Mouse (Mus musculus) gastrocnemius, postnatal 10 days (tissue): Measurements from ENCODE around the gene Mybpc2. TPM values are rescaled to one million over a fixed set of nuclear protein-coding genes. Genes with fewer than 3 reads are reported as not detected.

ENCODE experiments used
- DNase-seq: peaks from one replicate; pipeline ENCODE4 v3.0.0; 2021; ENCODE audit warnings: mixed read lengths
- total RNA-seq, 2 experiments: library from RNA; stranded (reverse); gene quantifications; 2 replicates each; pipeline ENCODE4 v1.2.3; 2021

Mybpc2 gene
- total RNA-seq, 2 experiments from 2014 or later: 2,219 to 2,666 TPM

GRCm38 (mm10) chr7:44547041-44547440 lies 22.6 kb upstream of the Mybpc2 start:
- DNase-seq: no peak

DNA sequence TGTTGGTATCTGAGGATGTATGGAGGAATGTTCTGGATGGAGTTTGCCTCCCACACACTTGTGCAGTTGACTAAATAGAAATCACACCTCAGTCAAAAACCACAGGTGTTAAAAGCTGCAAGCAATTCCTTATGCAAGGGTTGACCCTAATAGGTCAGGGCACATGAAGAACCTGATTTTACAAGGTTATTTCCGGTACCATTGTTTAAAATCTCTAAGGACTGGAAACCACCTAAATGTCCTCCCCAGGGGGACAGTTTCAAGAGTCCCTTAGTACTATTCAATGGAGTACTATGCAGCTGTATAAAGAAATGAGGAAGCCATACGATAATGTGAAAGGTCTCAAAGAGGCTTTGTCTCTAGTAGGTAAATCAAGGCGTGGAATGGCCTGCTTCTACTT lies 21.8 kb upstream of the Mybpc2 start:
- no peak for DNase-seq

- DNase-seq: no peak
These were observed 18.6 kb upstream of the Mybpc2 start for GRCm38 (mm10) chr7:44543071-44543470.

GRCm38 (mm10) chr7:44542555-44542954 lies 18.1 kb upstream of the Mybpc2 start:
- DNase-seq: no peak

GRCm38 (mm10) chr7:44538756-44539624 lies 14.5 kb upstream of the Mybpc2 start:
- DNase-seq: no peak

GRCm38 (mm10) chr7:44537496-44537895 lies 13.0 kb upstream of the Mybpc2 start:
- DNase-seq: no peak

GRCm38 (mm10) chr7:44537009-44537408 lies 12.6 kb upstream of the Mybpc2 start:
- DNase-seq: no peak

DNA sequence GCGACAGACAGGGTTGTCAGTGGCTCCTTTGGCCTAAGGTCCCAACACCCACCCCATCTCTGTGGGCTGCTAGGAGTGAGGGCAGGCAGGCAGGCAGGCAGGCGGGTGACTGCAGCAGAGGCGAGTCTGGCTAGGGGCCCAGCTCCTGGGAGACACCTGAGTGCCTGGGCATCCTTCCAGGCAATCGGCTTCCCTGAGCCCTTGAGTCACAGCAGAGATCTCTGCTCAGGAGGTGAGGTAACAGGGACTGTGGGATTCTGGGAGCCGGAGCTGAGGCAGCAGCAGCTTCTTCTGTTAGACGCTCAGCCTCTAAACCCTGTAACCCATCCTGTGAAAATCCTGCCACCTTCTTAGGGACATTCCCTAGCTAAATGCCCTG lies 12.1 kb upstream of the Mybpc2 start:
- DNase-seq: no peak

DNA sequence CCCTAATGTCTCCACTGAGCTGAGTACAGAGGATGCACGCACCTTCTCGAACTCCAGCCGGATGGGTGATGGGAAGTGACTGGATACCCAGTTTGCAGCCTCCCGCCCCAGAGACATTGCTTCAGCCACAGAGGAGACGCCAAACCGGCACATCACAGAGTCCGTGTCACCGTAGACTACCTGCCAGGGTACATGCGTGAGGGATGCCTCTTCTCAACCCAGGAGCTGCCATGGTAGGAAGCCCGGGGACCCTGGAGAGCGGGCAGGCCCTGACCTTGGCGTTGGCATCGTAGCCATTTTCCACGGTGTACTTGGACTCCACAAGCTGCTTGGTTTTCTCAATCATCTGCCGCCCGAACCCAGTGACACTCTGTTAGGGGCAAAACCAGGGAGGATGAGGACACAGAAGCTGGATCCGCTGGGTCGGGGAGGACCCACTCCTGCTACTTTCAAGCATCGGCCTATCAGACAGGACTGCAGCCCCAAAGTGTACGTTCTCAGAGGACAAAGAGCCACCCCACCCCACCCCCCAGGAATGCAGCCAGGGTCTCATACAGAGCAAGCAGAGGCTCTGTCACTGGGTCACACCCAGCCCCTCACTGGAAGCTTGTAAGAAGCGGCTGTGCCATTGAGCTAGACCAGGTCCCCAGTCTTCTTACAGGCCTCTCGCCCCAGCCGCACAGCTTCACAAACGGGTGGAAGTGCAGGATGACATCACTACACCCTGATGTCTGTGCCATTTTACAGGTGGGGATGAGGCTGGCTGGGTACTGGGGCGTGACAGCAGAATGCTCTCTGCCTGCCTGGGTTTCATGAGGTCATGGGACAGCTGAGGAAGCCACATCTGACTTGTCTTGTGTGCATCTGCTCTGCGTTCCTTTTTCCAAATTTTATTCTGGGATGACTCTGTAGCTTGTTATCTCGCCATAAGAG lies 11.5 kb upstream of the Mybpc2 start:
- DNase-seq: no peak

- DNase-seq: no peak
These were observed 10.4 kb upstream of the Mybpc2 start for GRCm38 (mm10) chr7:44534656-44535441.

- no peak for DNase-seq
These were observed 9.8 kb upstream of the Mybpc2 start for GRCm38 (mm10) chr7:44534242-44534641.

GRCm38 (mm10) chr7:44533746-44534045 lies 9.2 kb upstream of the Mybpc2 start:
- DNase-seq: no peak

DNA sequence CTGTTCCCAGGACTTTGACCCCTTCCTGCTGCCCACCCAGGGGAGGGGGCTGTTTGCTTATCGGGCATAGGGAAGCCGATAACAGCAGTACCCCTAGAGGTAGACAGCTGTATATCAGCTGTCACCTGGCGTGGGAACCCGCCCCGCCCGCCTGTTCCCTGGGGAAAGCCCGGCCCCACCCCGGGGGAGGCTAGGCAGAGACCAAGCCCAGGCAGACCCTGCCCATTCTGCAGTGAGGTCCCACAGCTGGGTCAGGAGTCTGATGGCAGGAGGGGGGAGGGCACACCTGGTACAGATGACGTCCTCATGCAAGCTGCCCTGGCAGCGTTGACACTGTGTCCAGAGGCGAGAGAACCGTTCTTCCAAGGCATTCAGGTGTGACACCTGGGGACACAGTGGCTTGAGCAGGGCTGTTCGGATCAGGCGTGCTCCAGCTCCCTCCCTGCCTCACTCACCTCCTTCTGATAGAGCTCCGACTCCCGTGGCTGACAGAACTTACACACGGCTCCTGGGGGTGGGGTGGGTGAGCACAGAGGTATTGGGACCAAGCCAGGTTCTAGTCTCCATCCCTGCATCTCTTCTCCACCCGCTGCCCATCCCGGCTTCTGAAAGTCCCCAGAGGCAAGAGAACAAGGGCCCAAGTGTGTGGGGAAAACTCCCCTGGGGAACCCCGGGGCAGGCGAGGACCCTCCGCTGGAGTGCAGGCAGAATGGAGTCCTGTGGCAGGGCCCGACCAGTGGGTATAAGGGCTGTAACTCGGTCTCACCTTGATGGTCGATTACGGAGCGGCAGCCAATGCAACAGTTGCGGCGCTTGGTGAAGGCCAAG lies 8.7 kb upstream of the Mybpc2 start:
- no peak for DNase-seq

GRCm38 (mm10) chr7:44531946-44532732 lies 7.7 kb upstream of the Mybpc2 start, which contains the start of gene Spib:
Gene Spib (minus strand): TSS chr7:44532071.
- DNase-seq: no peak

DNA sequence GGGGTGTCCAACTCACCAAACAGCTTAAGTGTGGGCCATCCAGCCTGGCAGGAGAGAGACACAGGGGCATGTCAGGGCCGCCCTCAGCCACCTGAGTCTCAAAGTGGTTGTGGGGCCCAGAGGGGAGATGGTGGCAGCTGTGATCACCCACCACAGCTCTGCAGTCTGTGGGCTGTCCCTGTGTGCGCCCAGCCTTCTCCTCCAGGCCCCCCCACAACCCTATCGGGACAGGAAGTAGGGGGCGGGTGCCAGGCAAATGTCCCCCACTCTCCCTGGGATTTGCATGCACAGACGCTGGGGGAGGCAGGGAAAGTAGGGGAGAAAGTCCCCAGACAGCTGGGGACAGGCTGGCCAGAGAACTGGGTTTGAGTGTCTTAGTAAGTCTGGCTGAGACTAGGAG lies 6.8 kb upstream of the Mybpc2 start:
- no peak for DNase-seq

DNA sequence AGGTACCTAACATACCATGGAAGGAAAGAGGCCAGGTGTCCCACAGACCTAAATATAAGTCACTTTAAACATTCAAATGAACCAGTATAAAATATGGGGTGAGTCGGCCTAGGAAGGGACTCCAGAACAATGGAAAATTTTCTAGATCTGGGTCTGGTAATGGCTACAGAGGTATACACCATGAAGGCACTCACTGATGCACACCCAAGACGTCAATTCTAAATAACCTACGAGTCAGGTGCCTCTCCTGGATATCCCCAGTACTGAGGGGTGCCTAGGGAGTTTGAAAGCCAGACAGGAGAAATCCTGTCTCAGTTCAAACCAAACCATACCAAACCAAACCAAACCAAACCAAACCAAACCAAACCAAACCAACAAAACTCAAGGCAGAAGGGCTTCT lies 6.1 kb upstream of the Mybpc2 start:
- DNase-seq: no peak

DNA sequence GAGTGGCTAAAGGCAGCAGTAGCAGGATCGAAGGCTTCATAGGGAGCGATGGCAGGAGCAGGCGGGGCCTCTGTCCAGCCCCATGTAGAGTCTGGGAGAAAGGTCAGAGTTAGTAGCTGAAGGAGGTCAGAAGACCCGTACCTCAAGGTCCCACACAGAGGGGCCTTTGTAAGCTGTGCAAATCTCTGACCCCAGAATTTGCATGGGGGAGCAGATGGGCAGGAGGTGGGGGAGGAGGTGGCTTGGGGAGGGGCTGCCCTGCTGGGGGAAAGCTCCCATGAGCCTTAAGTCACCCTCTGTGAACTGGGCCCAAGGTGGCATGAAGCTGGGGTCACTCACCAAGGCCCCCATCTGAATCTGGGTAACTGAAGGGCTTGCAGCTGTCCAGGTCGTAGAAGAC lies 5.1 kb upstream of the Mybpc2 start:
- DNase-seq: no peak

GRCm38 (mm10) chr7:44527483-44528398 lies 3.3 kb upstream of the Mybpc2 start:
- peak; percentile 83 for DNase-seq

GRCm38 (mm10) chr7:44526414-44527154 lies 2.1 kb upstream of the Mybpc2 start:
- no peak for DNase-seq
